Mouse (Mus musculus): ENCODE measurements at regions not wholly inside any gene's neighbourhood (a gene's known extent, or its start where the extent isn't known, plus 50 kb on each side); places are given as distances from the start of the nearest gene placed in this dataset.
A peak's percentile ranks its signal among the peaks of the same experiment; 100 is the strongest.

GRCm38 (mm10) chr11:112953491-112953890 lies 171.5 kb downstream of the Sox9 start:
- ATAC-seq (replicated peaks in 1 of 2; ENCODE audit: insufficient read depth in 1 of 2, low FRiP score in 2 of 2, low TSS enrichment in 1 of 2, low read depth in 1 of 2, poor library complexity in 2 of 2, severe bottlenecking in 2 of 2) = no peak

- ATAC-seq (replicated peaks in 1 of 2; ENCODE audit: insufficient read depth in 1 of 2, low FRiP score in 2 of 2, low TSS enrichment in 1 of 2, low read depth in 1 of 2, poor library complexity in 2 of 2, severe bottlenecking in 2 of 2) = no peak
Observed at GRCm38 (mm10) chr11:112956748-112957440, 174.9 kb downstream of the Sox9 start.

GRCm38 (mm10) chr11:112959609-112960008 lies 177.6 kb downstream of the Sox9 start:
- no peak for ATAC-seq (replicated peaks in 1 of 2; ENCODE audit: insufficient read depth in 1 of 2, low FRiP score in 2 of 2, low TSS enrichment in 1 of 2, low read depth in 1 of 2, poor library complexity in 2 of 2, severe bottlenecking in 2 of 2)

- no peak for ATAC-seq (replicated peaks in 1 of 2; ENCODE audit: insufficient read depth in 1 of 2, low FRiP score in 2 of 2, low TSS enrichment in 1 of 2, low read depth in 1 of 2, poor library complexity in 2 of 2, severe bottlenecking in 2 of 2)
Observed at GRCm38 (mm10) chr11:112973286-112973685, 191.3 kb downstream of the Sox9 start.

GRCm38 (mm10) chr11:112974893-112975292 lies 192.9 kb downstream of the Sox9 start:
- no peak for ATAC-seq (replicated peaks in 1 of 2; ENCODE audit: insufficient read depth in 1 of 2, low FRiP score in 2 of 2, low TSS enrichment in 1 of 2, low read depth in 1 of 2, poor library complexity in 2 of 2, severe bottlenecking in 2 of 2)

- ATAC-seq (replicated peaks in 1 of 2; ENCODE audit: insufficient read depth in 1 of 2, low FRiP score in 2 of 2, low TSS enrichment in 1 of 2, low read depth in 1 of 2, poor library complexity in 2 of 2, severe bottlenecking in 2 of 2) = no peak
Observed at GRCm38 (mm10) chr11:112976914-112977785, 195.1 kb downstream of the Sox9 start.

GRCm38 (mm10) chr11:112978884-112979283 lies 196.9 kb downstream of the Sox9 start:
- no peak for ATAC-seq (replicated peaks in 1 of 2; ENCODE audit: insufficient read depth in 1 of 2, low FRiP score in 2 of 2, low TSS enrichment in 1 of 2, low read depth in 1 of 2, poor library complexity in 2 of 2, severe bottlenecking in 2 of 2)

GRCm38 (mm10) chr11:112979413-112979812 lies 197.4 kb downstream of the Sox9 start:
- ATAC-seq (replicated peaks in 1 of 2; ENCODE audit: insufficient read depth in 1 of 2, low FRiP score in 2 of 2, low TSS enrichment in 1 of 2, low read depth in 1 of 2, poor library complexity in 2 of 2, severe bottlenecking in 2 of 2) = no peak

- ATAC-seq (replicated peaks in 1 of 2; ENCODE audit: insufficient read depth in 1 of 2, low FRiP score in 2 of 2, low TSS enrichment in 1 of 2, low read depth in 1 of 2, poor library complexity in 2 of 2, severe bottlenecking in 2 of 2) = no peak
Observed at GRCm38 (mm10) chr11:112982165-112982801, 200.3 kb downstream of the Sox9 start.

- ATAC-seq (replicated peaks in 1 of 2; ENCODE audit: insufficient read depth in 1 of 2, low FRiP score in 2 of 2, low TSS enrichment in 1 of 2, low read depth in 1 of 2, poor library complexity in 2 of 2, severe bottlenecking in 2 of 2) = no peak
Observed at GRCm38 (mm10) chr11:112982802-112983591, 201.0 kb downstream of the Sox9 start.

- no peak for ATAC-seq (replicated peaks in 1 of 2; ENCODE audit: insufficient read depth in 1 of 2, low FRiP score in 2 of 2, low TSS enrichment in 1 of 2, low read depth in 1 of 2, poor library complexity in 2 of 2, severe bottlenecking in 2 of 2)
Observed at GRCm38 (mm10) chr11:112986029-112986573, 204.1 kb downstream of the Sox9 start.

GRCm38 (mm10) chr11:112987782-112988181 lies 205.8 kb downstream of the Sox9 start:
- peak; percentile 29 to 57; a peak in 2 of 4 replicates for ATAC-seq (replicated peaks in 1 of 2; ENCODE audit: insufficient read depth in 1 of 2, low FRiP score in 2 of 2, low TSS enrichment in 1 of 2, low read depth in 1 of 2, poor library complexity in 2 of 2, severe bottlenecking in 2 of 2)

GRCm38 (mm10) chr11:112988900-112989299 lies 206.9 kb downstream of the Sox9 start:
- ATAC-seq (replicated peaks in 1 of 2; ENCODE audit: insufficient read depth in 1 of 2, low FRiP score in 2 of 2, low TSS enrichment in 1 of 2, low read depth in 1 of 2, poor library complexity in 2 of 2, severe bottlenecking in 2 of 2) = no peak

GRCm38 (mm10) chr11:112989981-112990512 lies 208.0 kb downstream of the Sox9 start:
- no peak for ATAC-seq (replicated peaks in 1 of 2; ENCODE audit: insufficient read depth in 1 of 2, low FRiP score in 2 of 2, low TSS enrichment in 1 of 2, low read depth in 1 of 2, poor library complexity in 2 of 2, severe bottlenecking in 2 of 2)

- ATAC-seq (replicated peaks in 1 of 2; ENCODE audit: insufficient read depth in 1 of 2, low FRiP score in 2 of 2, low TSS enrichment in 1 of 2, low read depth in 1 of 2, poor library complexity in 2 of 2, severe bottlenecking in 2 of 2) = no peak
Observed at GRCm38 (mm10) chr11:112990751-112991150, 208.7 kb downstream of the Sox9 start.

- ATAC-seq (replicated peaks in 1 of 2; ENCODE audit: insufficient read depth in 1 of 2, low FRiP score in 2 of 2, low TSS enrichment in 1 of 2, low read depth in 1 of 2, poor library complexity in 2 of 2, severe bottlenecking in 2 of 2) = no peak
Observed at GRCm38 (mm10) chr11:112991862-112992261, 209.8 kb downstream of the Sox9 start.
